Mouse (Mus musculus) CH12.LX (cell line): ENCODE data around the gene Ndufb2. TPM values are rescaled to one million over a fixed set of nuclear protein-coding genes. Genes with fewer than 3 reads are reported as not detected.

Source experiments
- DNase-seq: peaks from one replicate; pipeline ENCODE4 v3.0.0-alpha.2; 2013; ENCODE audit errors: extremely low read depth
- H3K27ac ChIP-seq: 2 replicates; pipeline ENCODE4 v1.5.1; 2012; ENCODE audit warnings: low read depth, mild to moderate bottlenecking, control low read depth, moderate library complexity; ENCODE audit not compliant: insufficient read depth
- H3K27me3 ChIP-seq: replicated peaks from 2 replicates; pipeline ENCODE3; 2012; ENCODE audit warnings: inconsistent platforms
- H3K36me3 ChIP-seq, 2 experiments: replicated peaks in 1 of 2; 2 replicates each; pipeline versions ENCODE3 to v1.6.1; 2012; ENCODE audit warnings: inconsistent platforms in 1 of 2, low read length in 1 of 2, mild to moderate bottlenecking in 1 of 2, mixed read lengths in 1 of 2, moderate library complexity in 1 of 2; ENCODE audit not compliant: control insufficient read depth in 1 of 2, insufficient read depth in 1 of 2
- H3K4me1 ChIP-seq, 2 experiments: 2 replicates each; pipeline ENCODE4 v1.6.1; 2012; ENCODE audit warnings: inconsistent platforms in 1 of 2, moderate library complexity in 1 of 2; ENCODE audit not compliant: insufficient read depth in 2 of 2, control insufficient read depth in 1 of 2
- H3K4me2 ChIP-seq: 2 replicates; pipeline ENCODE4 v1.6.1; 2012; ENCODE audit warnings: low read depth, mild to moderate bottlenecking, control low read depth; ENCODE audit not compliant: poor library complexity, insufficient read depth, severe bottlenecking
- H3K4me3 ChIP-seq, 3 experiments: fragments of 150-350 bp in 1 of 3; sonication (generic) in 1 of 3; replicated peaks in 1 of 3; 2 replicates each; pipeline versions ENCODE3 to v1.5.1; 2011 to 2012; ENCODE audit warnings: low read depth in 2 of 3, low read length in 2 of 3, mild to moderate bottlenecking in 2 of 3, moderate library complexity in 2 of 3, control low read depth in 1 of 3, improper control_type of control experiment in 1 of 3, inconsistent platforms in 1 of 3, mixed read lengths in 1 of 3; ENCODE audit not compliant: poor library complexity in 1 of 3
- H3K79me2 ChIP-seq: replicated peaks from 2 replicates; pipeline ENCODE4 v1.6.1; 2012; ENCODE audit warnings: mild to moderate bottlenecking, moderate library complexity; ENCODE audit not compliant: control insufficient read depth, poor library complexity, insufficient read depth, severe bottlenecking; ENCODE audit errors: extremely low read depth
- H3K9ac ChIP-seq: 2 replicates; pipeline ENCODE4 v1.6.1; 2012; ENCODE audit warnings: low read depth, mild to moderate bottlenecking, control low read depth, moderate library complexity; ENCODE audit not compliant: insufficient read depth
- H3K9me3 ChIP-seq: replicated peaks from 2 replicates; pipeline ENCODE3; 2012; ENCODE audit warnings: low read length, inconsistent platforms, mixed read lengths
- BHLHE40 ChIP-seq: IDR thresholded peaks from 2 replicates; pipeline ENCODE4 v1.6.1; 2011; ENCODE audit warnings: mild to moderate bottlenecking, low read depth, low read length, improper control_type of control experiment
- CHD1 ChIP-seq: IDR thresholded peaks from 2 replicates; pipeline ENCODE4 v1.6.1; 2012; ENCODE audit warnings: low read depth, low read length, improper control_type of control experiment, inconsistent platforms
- CHD2 ChIP-seq: IDR thresholded peaks from 2 replicates; pipeline ENCODE4 v1.6.1; 2011; ENCODE audit warnings: low read length, improper control_type of control experiment
- CTCF ChIP-seq, 2 experiments: IDR thresholded peaks in 1 of 2; conservative IDR thresholded peaks in 1 of 2; 2 replicates each; pipeline ENCODE4 v1.5.1; 2011 to 2012; ENCODE audit warnings: low read depth in 2 of 2, low read length in 2 of 2, improper control_type of control experiment in 1 of 2, inconsistent platforms in 1 of 2, mild to moderate bottlenecking in 1 of 2, moderate library complexity in 1 of 2
- E2F4 ChIP-seq: IDR thresholded peaks from 2 replicates; pipeline ENCODE4 v1.6.1; 2011; ENCODE audit warnings: low read depth, low read length, improper control_type of control experiment; ENCODE audit not compliant: insufficient replicate concordance
- ELF1 ChIP-seq: IDR thresholded peaks from 2 replicates; pipeline ENCODE4 v1.6.1; 2014; ENCODE audit warnings: low read depth, mild to moderate bottlenecking, inconsistent platforms, low read length, improper control_type of control experiment
- ETS1 ChIP-seq: conservative IDR thresholded peaks from 2 replicates; pipeline ENCODE4 v1.6.1; 2012; ENCODE audit warnings: low read depth, mild to moderate bottlenecking, inconsistent platforms, low read length, improper control_type of control experiment, moderate library complexity
- HCFC1 ChIP-seq: IDR thresholded peaks from 2 replicates; pipeline ENCODE4 v1.6.1; 2012; ENCODE audit warnings: low read depth, mild to moderate bottlenecking, inconsistent platforms, low read length, improper control_type of control experiment
- IRF4 ChIP-seq: IDR thresholded peaks from 2 replicates; pipeline ENCODE4 v1.6.1; 2014; ENCODE audit warnings: low read depth, mild to moderate bottlenecking, inconsistent platforms, low read length, improper control_type of control experiment
- JUN ChIP-seq: IDR thresholded peaks from 2 replicates; pipeline ENCODE4 v1.6.1; 2011; ENCODE audit warnings: low read depth, mild to moderate bottlenecking, low read length, improper control_type of control experiment, moderate library complexity; ENCODE audit not compliant: insufficient read depth
- JUND ChIP-seq: conservative IDR thresholded peaks from 2 replicates; pipeline ENCODE4 v1.6.1; 2011; ENCODE audit warnings: low read depth, low read length, improper control_type of control experiment
- KAT2A ChIP-seq: IDR thresholded peaks from 2 replicates; pipeline ENCODE4 v1.6.1; 2012; ENCODE audit warnings: low read length, improper control_type of control experiment, inconsistent platforms; ENCODE audit not compliant: insufficient replicate concordance
- MAX ChIP-seq: IDR thresholded peaks from 2 replicates; pipeline ENCODE4 v1.6.1; 2011; ENCODE audit warnings: low read length, improper control_type of control experiment
- MEF2A ChIP-seq: IDR thresholded peaks from 2 replicates; pipeline ENCODE4 v1.6.1; 2014; ENCODE audit warnings: low read depth, mild to moderate bottlenecking, inconsistent platforms, low read length, improper control_type of control experiment, borderline replicate concordance
- MXI1 ChIP-seq: IDR thresholded peaks from 2 replicates; pipeline ENCODE4 v1.6.1; 2011; ENCODE audit warnings: mild to moderate bottlenecking, low read depth, low read length, improper control_type of control experiment
- NELFE ChIP-seq: IDR thresholded peaks from 2 replicates; pipeline ENCODE4 v1.6.1; 2011; ENCODE audit warnings: low read depth, low read length, improper control_type of control experiment
- NRF1 ChIP-seq: IDR thresholded peaks from 2 replicates; pipeline ENCODE4 v1.6.1; 2014; ENCODE audit warnings: low read depth, mild to moderate bottlenecking, inconsistent platforms, low read length, improper control_type of control experiment, moderate library complexity
- POLR2A ChIP-seq: IDR thresholded peaks from 2 replicates; pipeline ENCODE4 v1.6.1; 2011; ENCODE audit warnings: low read depth, mild to moderate bottlenecking, improper control_type of control experiment, low read length
- RAD21 ChIP-seq: IDR thresholded peaks from 2 replicates; pipeline ENCODE4 v1.6.1; 2011; ENCODE audit warnings: low read depth, mild to moderate bottlenecking, low read length, improper control_type of control experiment, moderate library complexity
- RCOR1 ChIP-seq: conservative IDR thresholded peaks from 2 replicates; pipeline ENCODE4 v1.6.1; 2012; ENCODE audit warnings: low read depth, mild to moderate bottlenecking, inconsistent platforms, low read length, improper control_type of control experiment
- SMC3 ChIP-seq: IDR thresholded peaks from 2 replicates; pipeline ENCODE4 v1.6.1; 2011; ENCODE audit warnings: low read depth, low read length, improper control_type of control experiment
- USF1 ChIP-seq: IDR thresholded peaks from 2 replicates; pipeline ENCODE4 v1.6.1; 2014; ENCODE audit warnings: low read depth, mild to moderate bottlenecking, inconsistent platforms, low read length, improper control_type of control experiment
- USF2 ChIP-seq: conservative IDR thresholded peaks from 2 replicates; pipeline ENCODE4 v1.6.1; 2011; ENCODE audit warnings: low read depth, low read length, improper control_type of control experiment
- ZC3H11A ChIP-seq: IDR thresholded peaks from 2 replicates; pipeline ENCODE4 v1.6.1; 2012; ENCODE audit warnings: low read depth, mild to moderate bottlenecking, inconsistent platforms, low read length, improper control_type of control experiment
- ZKSCAN1 ChIP-seq: IDR thresholded peaks from 2 replicates; pipeline ENCODE4 v1.6.1; 2012; ENCODE audit warnings: low read depth, inconsistent platforms, low read length, improper control_type of control experiment, borderline replicate concordance
- dilution Hi-C: fragments of 300-500 bp; cut with MboI; formaldehyde crosslinking; loops from 2 replicates; pipeline ENCODE4 v1.14.3; 2020; ENCODE audit warnings: low sequenced_read_pairs; ENCODE audit not compliant: extremely low pct_unique_long_range_greater_than_20kb, extremely low pct_ligation_motif_present
- in situ Hi-C: fragments of 300-500 bp; cut with MboI; formaldehyde crosslinking; loops from 3 replicates; pipeline ENCODE4 v1.14.3; 2019; ENCODE audit warnings: low sequenced_read_pairs, low pct_ligation_motif_present, low pct_unique_long_range_greater_than_20kb, mixed read lengths
- polyA plus RNA-seq: library from polyadenylated mRNA; unstranded; fragments of >175 nt; gene quantifications from 2 replicates; pipeline ENCODE4 v1.2.1, GENCODE M21; 2012; ENCODE audit warnings: low read depth; ENCODE audit not compliant: insufficient read length
- total RNA-seq, 2 experiments: library from RNA; depleted of rRNA; stranded (reverse); fragments of 300-350 nt in 1 of 2; fragments of >200 nt in 1 of 2; gene quantifications; 2 replicates each; pipeline ENCODE4 v1.2.3; 2012 to 2014

Gene Ndufb2
- total and polyA plus RNA-seq, 3 experiments: 90.9 to 225 (median 162) TPM

GRCm38 (mm10) chr6:39580558-39580957 lies 11.8 kb upstream of the Ndufb2 start:
- TF ChIP-seq MEF2A: no peak
- no peak for TF ChIP-seq USF1
- TF ChIP-seq POLR2A: no peak
- TF ChIP-seq USF2: no peak
- TF ChIP-seq JUND: no peak
- no peak for TF ChIP-seq ETS1
- no peak for TF ChIP-seq MXI1
- TF ChIP-seq KAT2A: no peak
- no peak for TF ChIP-seq CHD2
- no peak for TF ChIP-seq HCFC1
- TF ChIP-seq CHD1: no peak
- no peak for TF ChIP-seq IRF4
- no peak for TF ChIP-seq ELF1
- no peak for TF ChIP-seq RAD21
- no peak for TF ChIP-seq JUN
- TF ChIP-seq BHLHE40: no peak
- TF ChIP-seq, all 38 proteins: peak for 0
- Histone ChIP-seq H3K4me2 (no peak overlapping the region), H3K9ac (no peak overlapping the region), H3K27ac (no peak overlapping the region), H3K27me3 (no peaks in the 10 kb centered on the region), H3K79me2 (no peaks in the 10 kb centered on the region), H3K4me3 (no peak overlapping the region), H3K9me3 (no peaks in the 10 kb centered on the region), H3K36me3 (peaks cover 25 to 85% of the 10 kb centered on the region in 2 experiments), H3K4me1 (peaks cover 0 to 8% of the 10 kb centered on the region in 2 experiments; a peak in 1 of 4 replicates)
- in situ Hi-C loops: no loop called here
- no peak for DNase-seq
- dilution Hi-C loops: no loop called here

DNA sequence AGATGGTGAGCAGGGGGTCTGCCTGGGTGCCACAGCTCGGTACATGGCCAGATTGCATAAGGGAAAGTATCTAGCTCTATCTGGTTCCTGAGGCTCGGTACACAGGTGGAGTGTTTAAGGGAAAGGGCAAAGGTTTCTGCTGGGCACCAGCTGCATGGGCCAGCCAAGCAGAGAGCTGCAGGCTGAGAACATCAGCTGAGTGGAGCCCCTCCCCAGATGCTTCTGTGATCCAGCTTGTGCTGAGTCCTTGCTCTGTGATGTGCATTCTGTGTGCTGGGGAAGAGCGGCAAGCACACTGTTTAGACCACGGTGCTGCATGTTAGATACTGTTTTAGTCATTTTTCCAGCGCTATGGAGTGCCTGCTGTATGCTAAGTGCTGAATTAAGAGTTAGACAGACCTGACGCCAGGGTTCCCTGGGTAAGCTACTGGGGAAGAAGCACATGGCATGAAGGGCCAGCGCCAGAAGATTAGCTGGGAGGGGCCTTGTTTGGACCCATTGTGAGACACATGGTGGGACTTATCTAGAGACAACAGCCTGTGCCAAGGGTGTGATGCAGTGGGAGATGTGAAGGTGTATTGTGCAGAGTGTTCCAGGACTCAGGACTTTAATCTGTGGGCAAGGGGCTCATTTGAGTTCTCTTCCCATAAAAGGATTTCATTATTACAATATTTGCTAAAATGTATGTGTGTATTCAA lies 11.1 kb upstream of the Ndufb2 start:
- DNase-seq: no peak
- Histone ChIP-seq H3K4me1 (peaks cover 0 to 4% of the 10 kb centered on the region in 2 experiments; a peak in 1 of 4 replicates), H3K4me2 (no peak overlapping the region), H3K79me2 (no peaks in the 10 kb centered on the region), H3K27me3 (no peaks in the 10 kb centered on the region), H3K4me3 (no peak overlapping the region), H3K27ac (no peak overlapping the region), H3K36me3 (peaks cover 28 to 89% of the 10 kb centered on the region in 2 experiments), H3K9me3 (no peaks in the 10 kb centered on the region), H3K9ac (no peak overlapping the region)
- TF ChIP-seq HCFC1 (no peak), NELFE (no peak), MEF2A (no peak), CHD2 (no peak), JUND (no peak), SMC3 (no peak), ZKSCAN1 (no peak), NRF1 (no peak), USF2 (no peak), MAX (no peak), IRF4 (no peak), RCOR1 (no peak), USF1 (no peak), ETS1 (no peak), E2F4 (no peak), CTCF (conservative IDR thresholded peaks at IDR 0.05 in 1 of 2, IDR thresholded peaks at IDR 0.05 in 1 of 2; ENCODE audit: low read depth in 2 of 2, low read length in 2 of 2) (no peak), CHD1 (no peak), MXI1 (no peak), ZC3H11A (no peak), BHLHE40 (no peak)
- in situ Hi-C loops: no loop called here
- dilution Hi-C loops: no loop called here
